Mouse (Mus musculus): ENCODE data around the gene Gm10160. TPM values are rescaled to one million over a fixed set of nuclear protein-coding genes. Genes with fewer than 3 reads are reported as not detected.

The Gm10160 gene
- polyA plus RNA-seq, 1 experiment: not detected

GRCm38 (mm10) chr7:81873807-81874206 is 18.2 kb upstream of the Gm10160 start:
- H3K4me1 ChIP-seq (ENCODE audit: control insufficient read depth): no peaks in the 10 kb centered on the region
- no peaks in the 10 kb centered on the region for H3K9me3 ChIP-seq (ENCODE audit: control insufficient read depth, low read length)
- H3K36me3 ChIP-seq (ENCODE audit: control insufficient read depth): no peaks in the 10 kb centered on the region
- peaks cover 18% of the 10 kb centered on the region for H3K27me3 ChIP-seq (ENCODE audit: control insufficient read depth)
- no peak for TF ChIP-seq TAL1 (IDR thresholded peaks at IDR 0.05; ENCODE audit: low read length)
- TF ChIP-seq GATA1 (IDR thresholded peaks at IDR 0.05; ENCODE audit: low read length): no peak
- no peak overlapping the region for H3K4me3 ChIP-seq (replicated peaks)

DNA sequence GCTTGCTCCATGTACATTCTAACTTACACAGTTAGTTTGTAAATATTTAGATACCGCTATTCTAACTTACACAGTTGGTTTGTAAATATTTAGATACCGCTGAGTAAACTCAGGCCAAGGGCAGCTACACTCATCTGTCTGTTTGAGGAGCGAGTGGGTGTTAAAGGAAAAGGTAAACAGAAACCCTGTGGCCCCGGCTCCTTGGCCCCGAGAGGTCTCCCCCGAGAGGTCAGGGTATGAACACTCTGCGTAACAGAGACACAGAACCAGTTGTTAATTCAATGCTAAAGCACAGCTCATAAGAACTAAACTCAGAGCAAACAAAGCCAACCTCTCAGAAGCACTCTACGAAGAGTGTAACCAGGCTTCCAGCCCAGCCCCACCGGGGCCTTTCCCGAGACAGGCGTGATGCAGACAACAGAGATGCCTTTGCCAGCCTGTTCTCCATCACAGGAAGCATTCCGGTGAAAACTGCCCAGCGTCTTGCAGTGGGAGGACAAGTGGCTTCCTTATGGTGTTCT is 17.0 kb upstream of the Gm10160 start:
- Histone ChIP-seq H3K4me3 (replicated peaks) (no peak overlapping the region), H3K27me3 (ENCODE audit: control insufficient read depth) (peaks cover 6% of the 10 kb centered on the region; the same call in 1 of the 2 replicates), H3K9me3 (ENCODE audit: control insufficient read depth, low read length) (no peaks in the 10 kb centered on the region), H3K36me3 (ENCODE audit: control insufficient read depth) (no peaks in the 10 kb centered on the region), H3K4me1 (ENCODE audit: control insufficient read depth) (no peaks in the 10 kb centered on the region)
- TF ChIP-seq TAL1 (IDR thresholded peaks at IDR 0.05; ENCODE audit: low read length): no peak

GRCm38 (mm10) chr7:81868158-81868557 is 12.6 kb upstream of the Gm10160 start:
- no peaks in the 10 kb centered on the region for H3K4me1 ChIP-seq (ENCODE audit: control insufficient read depth)
- H3K4me3 ChIP-seq (replicated peaks): no peak overlapping the region
- peaks cover 17% of the 10 kb centered on the region for H3K27me3 ChIP-seq (ENCODE audit: control insufficient read depth)
- no peaks in the 10 kb centered on the region for H3K9me3 ChIP-seq (ENCODE audit: control insufficient read depth, low read length)
- no peaks in the 10 kb centered on the region for H3K36me3 ChIP-seq (ENCODE audit: control insufficient read depth)
- no peak for TF ChIP-seq TAL1 (IDR thresholded peaks at IDR 0.05; ENCODE audit: low read length)
- TF ChIP-seq GATA1 (IDR thresholded peaks at IDR 0.05; ENCODE audit: low read length): no peak

DNA sequence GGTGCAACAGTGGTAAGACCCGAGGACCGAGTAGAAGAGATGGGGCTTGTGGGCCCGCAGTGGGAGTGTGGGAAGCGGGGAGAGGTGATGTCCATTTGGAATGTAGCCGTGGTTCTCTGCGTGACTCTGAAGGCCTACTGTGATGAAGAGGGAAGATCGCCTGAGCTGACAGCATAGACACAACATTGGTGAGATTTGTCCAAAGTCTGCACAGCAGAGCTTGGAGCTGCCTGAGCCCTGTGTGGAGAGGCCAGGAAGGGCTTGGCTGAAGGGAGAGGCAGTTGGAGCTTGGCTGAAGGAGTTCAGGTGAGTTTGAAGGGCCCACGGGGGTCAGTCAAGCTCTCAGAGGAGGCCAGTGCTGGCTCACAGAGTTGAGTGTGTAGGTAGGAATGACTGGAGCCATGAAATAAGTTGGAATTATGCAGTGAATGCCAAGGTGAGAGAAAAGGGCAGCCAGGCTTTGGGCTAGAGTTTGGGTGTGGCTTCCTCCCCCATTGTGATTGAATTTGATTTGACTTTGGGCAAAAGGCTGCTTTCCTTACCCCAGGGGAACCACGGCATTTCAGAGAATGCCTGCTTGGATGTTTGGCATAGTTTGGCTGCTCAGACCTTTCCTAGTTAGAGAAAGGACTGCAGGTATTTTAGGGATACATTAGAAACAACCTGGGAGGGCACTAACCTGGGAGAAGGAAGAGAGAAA is 11.8 kb upstream of the Gm10160 start:
- TF ChIP-seq TAL1 (IDR thresholded peaks at IDR 0.05; ENCODE audit: low read length) (no peak), GATA1 (IDR thresholded peaks at IDR 0.05; ENCODE audit: low read length) (no peak)
- peaks cover 25% of the 10 kb centered on the region for H3K27me3 ChIP-seq (ENCODE audit: control insufficient read depth)
- peaks cover 2% of the 10 kb centered on the region; the same call in 1 of the 2 replicates for H3K4me1 ChIP-seq (ENCODE audit: control insufficient read depth)
- H3K9me3 ChIP-seq (ENCODE audit: control insufficient read depth, low read length): no peaks in the 10 kb centered on the region
- H3K36me3 ChIP-seq (ENCODE audit: control insufficient read depth): no peaks in the 10 kb centered on the region
- no peak overlapping the region for H3K4me3 ChIP-seq (replicated peaks)

DNA sequence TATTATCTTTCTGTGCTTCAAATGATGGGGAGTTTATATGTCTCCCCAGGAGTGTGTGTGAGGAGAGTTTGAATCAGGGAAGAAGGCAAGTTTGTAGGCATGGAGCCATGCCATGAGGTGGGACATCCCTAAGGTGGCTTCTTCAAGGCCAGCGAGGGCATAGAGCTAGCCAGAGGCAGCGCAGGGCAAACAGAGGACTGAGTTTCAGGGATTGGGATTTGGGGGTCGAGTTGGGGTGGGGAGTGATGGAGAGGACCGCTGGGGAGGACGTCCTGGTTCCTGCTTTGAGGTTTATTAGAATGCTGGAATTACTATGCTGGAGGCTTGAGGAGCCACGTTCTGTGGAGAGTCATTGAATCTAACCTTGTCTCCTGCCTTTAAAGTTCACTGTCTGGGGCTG is 10.3 kb upstream of the Gm10160 start:
- H3K4me1 ChIP-seq (ENCODE audit: control insufficient read depth): peaks cover 2% of the 10 kb centered on the region; the same call in 1 of the 2 replicates
- no peaks in the 10 kb centered on the region for H3K9me3 ChIP-seq (ENCODE audit: control insufficient read depth, low read length)
- H3K4me3 ChIP-seq (replicated peaks): no peak overlapping the region
- no peaks in the 10 kb centered on the region for H3K36me3 ChIP-seq (ENCODE audit: control insufficient read depth)
- peaks cover 39% of the 10 kb centered on the region for H3K27me3 ChIP-seq (ENCODE audit: control insufficient read depth)
- no peak for TF ChIP-seq GATA1 (IDR thresholded peaks at IDR 0.05; ENCODE audit: low read length)

DNA sequence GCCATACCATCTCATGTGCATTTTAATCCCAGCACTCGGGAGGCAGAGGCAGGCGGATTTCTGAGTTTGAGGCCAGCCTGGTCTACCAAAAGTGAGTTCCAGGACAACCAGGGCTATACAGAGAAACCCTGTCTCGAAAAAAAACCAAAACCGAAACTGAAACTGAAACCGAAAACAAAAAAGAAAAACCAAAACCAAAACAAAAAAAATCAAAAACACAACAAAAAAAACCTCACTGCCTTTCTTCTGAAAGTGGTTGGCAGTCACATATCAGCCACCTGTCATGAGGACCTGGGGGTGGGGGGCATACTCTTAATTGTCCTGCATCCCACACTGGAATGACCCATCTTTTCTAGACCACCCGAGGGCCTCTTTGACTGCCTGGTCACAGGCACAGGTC is 9.0 kb upstream of the Gm10160 start:
- Histone ChIP-seq H3K36me3 (ENCODE audit: control insufficient read depth) (no peaks in the 10 kb centered on the region), H3K4me1 (ENCODE audit: control insufficient read depth) (peaks cover 2% of the 10 kb centered on the region; the same call in 1 of the 2 replicates), H3K4me3 (replicated peaks) (no peak overlapping the region), H3K9me3 (ENCODE audit: control insufficient read depth, low read length) (no peaks in the 10 kb centered on the region), H3K27me3 (ENCODE audit: control insufficient read depth) (peaks cover 49% of the 10 kb centered on the region)
- TF ChIP-seq TAL1 (IDR thresholded peaks at IDR 0.05; ENCODE audit: low read length): no peak
- no peak for TF ChIP-seq GATA1 (IDR thresholded peaks at IDR 0.05; ENCODE audit: low read length)

GRCm38 (mm10) chr7:81862587-81863583 is 7.3 kb upstream of the Gm10160 start:
- Histone ChIP-seq H3K4me1 (ENCODE audit: control insufficient read depth) (peaks cover 2% of the 10 kb centered on the region; the same call in 1 of the 2 replicates), H3K27me3 (ENCODE audit: control insufficient read depth) (peaks cover 65% of the 10 kb centered on the region), H3K36me3 (ENCODE audit: control insufficient read depth) (no peaks in the 10 kb centered on the region), H3K4me3 (replicated peaks) (no peak overlapping the region), H3K9me3 (ENCODE audit: control insufficient read depth, low read length) (no peaks in the 10 kb centered on the region)
- TF ChIP-seq TAL1 (IDR thresholded peaks at IDR 0.05; ENCODE audit: low read length): no peak
- no peak for TF ChIP-seq GATA1 (IDR thresholded peaks at IDR 0.05; ENCODE audit: low read length)

DNA sequence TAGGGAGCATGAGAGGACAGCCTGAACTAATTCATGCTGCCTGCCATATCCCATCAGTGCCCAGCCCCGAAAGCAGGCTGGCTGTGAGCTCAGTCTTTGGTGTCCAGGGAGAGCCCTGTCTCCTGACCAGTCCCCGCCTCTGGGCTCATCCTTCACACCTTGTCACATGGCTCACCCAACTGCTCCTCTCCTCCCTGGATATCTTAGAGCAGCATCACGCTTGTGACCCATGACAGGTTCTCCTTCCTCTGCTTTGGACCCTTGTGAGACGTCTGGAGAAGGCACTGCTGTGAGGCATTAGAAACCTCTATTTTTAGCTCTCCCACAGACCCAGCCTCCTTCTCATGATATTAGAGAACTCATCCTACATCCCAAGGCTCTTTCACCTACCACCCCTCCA is 6.3 kb upstream of the Gm10160 start:
- TF ChIP-seq TAL1 (IDR thresholded peaks at IDR 0.05; ENCODE audit: low read length): no peak
- no peak for TF ChIP-seq GATA1 (IDR thresholded peaks at IDR 0.05; ENCODE audit: low read length)
- Histone ChIP-seq H3K36me3 (ENCODE audit: control insufficient read depth) (no peaks in the 10 kb centered on the region), H3K4me3 (replicated peaks) (no peak overlapping the region), H3K4me1 (ENCODE audit: control insufficient read depth) (peaks cover 2% of the 10 kb centered on the region; the same call in 1 of the 2 replicates), H3K9me3 (ENCODE audit: control insufficient read depth, low read length) (no peaks in the 10 kb centered on the region), H3K27me3 (ENCODE audit: control insufficient read depth) (peaks cover 72% of the 10 kb centered on the region)

- Histone ChIP-seq H3K36me3 (ENCODE audit: control insufficient read depth) (no peaks in the 10 kb centered on the region), H3K9me3 (ENCODE audit: control insufficient read depth, low read length) (no peaks in the 10 kb centered on the region), H3K27me3 (ENCODE audit: control insufficient read depth) (peaks cover 77% of the 10 kb centered on the region), H3K4me3 (replicated peaks) (no peak overlapping the region), H3K4me1 (ENCODE audit: control insufficient read depth) (peaks cover 2% of the 10 kb centered on the region; the same call in 1 of the 2 replicates)
- TF ChIP-seq GATA1 (IDR thresholded peaks at IDR 0.05; ENCODE audit: low read length) (no peak), TAL1 (IDR thresholded peaks at IDR 0.05; ENCODE audit: low read length) (no peak)
These were observed 5.9 kb upstream of the Gm10160 start for GRCm38 (mm10) chr7:81861461-81861860.

All from erythroblast, embryonic 14.5 days (primary cell).